Mouse (Mus musculus): ENCODE measurements at regions not wholly inside any gene's neighbourhood (a gene's known extent, or its start where the extent isn't known, plus 50 kb on each side); places are given as distances from the start of the nearest gene placed in this dataset.

GRCm38 (mm10) chr1:186229856-186230255 is 112.7 kb upstream of the Lyplal1 start:
- H3K36me3 ChIP-seq (replicated peaks) = no peaks in the 10 kb centered on the region
- H3K4me3 ChIP-seq = no peak overlapping the region
- no peak overlapping the region for H3K27ac ChIP-seq (replicated peaks)
- WGBS = 76% methylated on average over 6 of the region's 6 CpGs
- H3K27me3 ChIP-seq (replicated peaks; ENCODE audit: low read depth, poor library complexity, severe bottlenecking) = no peaks in the 10 kb centered on the region
- DNase-seq (ENCODE audit: low spot score) = no peak
- H3K4me1 ChIP-seq = peaks cover 3% of the 10 kb centered on the region; the same call in 1 of the 2 replicates
- peaks cover 2% of the 10 kb centered on the region; the same call in 1 of the 2 replicates for H3K9me3 ChIP-seq

- no peak overlapping the region for H3K4me3 ChIP-seq
- H3K9me3 ChIP-seq = peaks cover 2% of the 10 kb centered on the region; the same call in 1 of the 2 replicates
- DNase-seq (ENCODE audit: low spot score) = no peak
- no peak overlapping the region for H3K27ac ChIP-seq (replicated peaks)
- peaks cover 12% of the 10 kb centered on the region for H3K4me1 ChIP-seq
- no peaks in the 10 kb centered on the region for H3K27me3 ChIP-seq (replicated peaks; ENCODE audit: low read depth, poor library complexity, severe bottlenecking)
- 87% methylated on average over 4 of the region's 4 CpGs for WGBS
- no peaks in the 10 kb centered on the region for H3K36me3 ChIP-seq (replicated peaks)
These were observed 111.3 kb upstream of the Lyplal1 start for GRCm38 (mm10) chr1:186228396-186228795.

GRCm38 (mm10) chr1:186224231-186224630 is 107.1 kb upstream of the Lyplal1 start:
- Histone ChIP-seq H3K27ac (replicated peaks) (peak overlapping the region; percentile 77), H3K27me3 (replicated peaks; ENCODE audit: low read depth, poor library complexity, severe bottlenecking) (no peaks in the 10 kb centered on the region), H3K4me3 (no peak overlapping the region), H3K36me3 (replicated peaks) (no peaks in the 10 kb centered on the region), H3K4me1 (peaks cover 27% of the 10 kb centered on the region), H3K9me3 (peaks cover 2% of the 10 kb centered on the region; the same call in 1 of the 2 replicates)
- peak; percentile 53 for DNase-seq (ENCODE audit: low spot score)
- 35% methylated on average over 5 of the region's 5 CpGs for WGBS

GRCm38 (mm10) chr1:186223417-186223816 is 106.3 kb upstream of the Lyplal1 start:
- peak; percentile 66 for DNase-seq (ENCODE audit: low spot score)

GRCm38 (mm10) chr1:186218995-186219394 is 101.9 kb upstream of the Lyplal1 start:
- no peak overlapping the region for H3K4me3 ChIP-seq
- H3K27me3 ChIP-seq (replicated peaks; ENCODE audit: low read depth, poor library complexity, severe bottlenecking) = no peaks in the 10 kb centered on the region
- no peak for DNase-seq (ENCODE audit: low spot score)
- H3K36me3 ChIP-seq (replicated peaks) = no peaks in the 10 kb centered on the region
- 93% methylated on average over 4 of the region's 4 CpGs for WGBS
- peaks cover 27% of the 10 kb centered on the region for H3K4me1 ChIP-seq
- peaks cover 4% of the 10 kb centered on the region; the same call in 1 of the 2 replicates for H3K9me3 ChIP-seq
- no peak overlapping the region for H3K27ac ChIP-seq (replicated peaks)

More at GRCm38 (mm10) chr1:186223417-186223816, 106.3 kb upstream of the Lyplal1 start:
- Histone ChIP-seq H3K9me3 (peaks cover 2% of the 10 kb centered on the region; the same call in 1 of the 2 replicates), H3K27me3 (replicated peaks; ENCODE audit: low read depth, poor library complexity, severe bottlenecking) (no peaks in the 10 kb centered on the region), H3K4me1 (peaks cover 27% of the 10 kb centered on the region), H3K27ac (replicated peaks) (peak overlapping the region; percentile 77), H3K36me3 (replicated peaks) (no peaks in the 10 kb centered on the region), H3K4me3 (no peak overlapping the region)
- WGBS = 20% methylated on average over 7 of the region's 7 CpGs

GRCm38 (mm10) chr1:186217198-186217597 is 100.1 kb upstream of the Lyplal1 start:
- WGBS = 16% methylated on average over 3 of the region's 3 CpGs
- H3K27ac ChIP-seq (replicated peaks) = no peak overlapping the region

GRCm38 (mm10) chr1:186204151-186204550 is 87.0 kb upstream of the Lyplal1 start:
- H3K4me1 ChIP-seq = no peaks in the 10 kb centered on the region
- DNase-seq (ENCODE audit: low spot score) = no peak
- no peaks in the 10 kb centered on the region for H3K27me3 ChIP-seq (replicated peaks; ENCODE audit: low read depth, poor library complexity, severe bottlenecking)
- H3K27ac ChIP-seq (replicated peaks) = no peak overlapping the region
- no peaks in the 10 kb centered on the region for H3K36me3 ChIP-seq (replicated peaks)
- no peaks in the 10 kb centered on the region for H3K9me3 ChIP-seq
- WGBS = 88% methylated on average over 1 of the region's 1 CpGs
- no peak overlapping the region for H3K4me3 ChIP-seq

More at GRCm38 (mm10) chr1:186217198-186217597, 100.1 kb upstream of the Lyplal1 start:
- peaks cover 10% of the 10 kb centered on the region for H3K9me3 ChIP-seq
- H3K27me3 ChIP-seq (replicated peaks; ENCODE audit: low read depth, poor library complexity, severe bottlenecking) = no peaks in the 10 kb centered on the region
- no peak for DNase-seq (ENCODE audit: low spot score)
- peaks cover 11% of the 10 kb centered on the region for H3K4me1 ChIP-seq
- no peak overlapping the region for H3K4me3 ChIP-seq
- no peaks in the 10 kb centered on the region for H3K36me3 ChIP-seq (replicated peaks)

GRCm38 (mm10) chr1:186202536-186202935 is 85.4 kb upstream of the Lyplal1 start:
- H3K27me3 ChIP-seq (replicated peaks; ENCODE audit: low read depth, poor library complexity, severe bottlenecking) = no peaks in the 10 kb centered on the region
- no peak overlapping the region for H3K4me3 ChIP-seq
- no peak for DNase-seq (ENCODE audit: low spot score)
- no peaks in the 10 kb centered on the region for H3K9me3 ChIP-seq
- H3K4me1 ChIP-seq = no peaks in the 10 kb centered on the region
- no peaks in the 10 kb centered on the region for H3K36me3 ChIP-seq (replicated peaks)
- no peak overlapping the region for H3K27ac ChIP-seq (replicated peaks)

- Histone ChIP-seq H3K36me3 (replicated peaks) (no peaks in the 10 kb centered on the region), H3K9me3 (no peaks in the 10 kb centered on the region), H3K4me3 (no peak overlapping the region), H3K27ac (replicated peaks) (no peak overlapping the region), H3K27me3 (replicated peaks; ENCODE audit: low read depth, poor library complexity, severe bottlenecking) (no peaks in the 10 kb centered on the region), H3K4me1 (0 out of 2 replicates have a peak, but pooled peaks cover 2% of the 10 kb centered on the region)
- 82% methylated on average over 1 of the region's 1 CpGs for WGBS
- DNase-seq (ENCODE audit: low spot score) = no peak
These were observed 81.3 kb upstream of the Lyplal1 start for GRCm38 (mm10) chr1:186198391-186198790.

- Histone ChIP-seq H3K36me3 (replicated peaks) (no peaks in the 10 kb centered on the region), H3K4me1 (0 out of 2 replicates have a peak, but pooled peaks cover 4% of the 10 kb centered on the region), H3K4me3 (no peak overlapping the region), H3K27me3 (replicated peaks; ENCODE audit: low read depth, poor library complexity, severe bottlenecking) (no peaks in the 10 kb centered on the region), H3K9me3 (no peaks in the 10 kb centered on the region), H3K27ac (replicated peaks) (no peak overlapping the region)
- no peak for DNase-seq (ENCODE audit: low spot score)
- WGBS = 86% methylated on average over 2 of the region's 2 CpGs
These were observed 79.9 kb upstream of the Lyplal1 start for GRCm38 (mm10) chr1:186197057-186197456.

GRCm38 (mm10) chr1:186189390-186189789 is 72.3 kb upstream of the Lyplal1 start:
- H3K27me3 ChIP-seq (replicated peaks; ENCODE audit: low read depth, poor library complexity, severe bottlenecking) = no peaks in the 10 kb centered on the region
- no peaks in the 10 kb centered on the region for H3K36me3 ChIP-seq (replicated peaks)
- peak; percentile 31 for DNase-seq (ENCODE audit: low spot score)
- WGBS = 74% methylated on average over 11 of the region's 11 CpGs
- H3K4me3 ChIP-seq = no peak overlapping the region
- H3K9me3 ChIP-seq = no peaks in the 10 kb centered on the region
- H3K4me1 ChIP-seq = peaks cover 23% of the 10 kb centered on the region
- H3K27ac ChIP-seq (replicated peaks) = no peak overlapping the region

- no peaks in the 10 kb centered on the region for H3K9me3 ChIP-seq
- 79% methylated on average over 5 of the region's 5 CpGs for WGBS
- H3K27ac ChIP-seq (replicated peaks) = no peak overlapping the region
- no peak for DNase-seq (ENCODE audit: low spot score)
- H3K36me3 ChIP-seq (replicated peaks) = no peaks in the 10 kb centered on the region
- no peak overlapping the region for H3K4me3 ChIP-seq
- H3K27me3 ChIP-seq (replicated peaks; ENCODE audit: low read depth, poor library complexity, severe bottlenecking) = no peaks in the 10 kb centered on the region
- peaks cover 38% of the 10 kb centered on the region for H3K4me1 ChIP-seq
These were observed 70.3 kb upstream of the Lyplal1 start for GRCm38 (mm10) chr1:186187372-186187771.

- Histone ChIP-seq H3K27ac (replicated peaks) (peak overlapping the region; percentile 66), H3K36me3 (replicated peaks) (no peaks in the 10 kb centered on the region), H3K27me3 (replicated peaks; ENCODE audit: low read depth, poor library complexity, severe bottlenecking) (no peaks in the 10 kb centered on the region), H3K4me3 (no peak overlapping the region), H3K9me3 (no peaks in the 10 kb centered on the region), H3K4me1 (peaks cover 31% of the 10 kb centered on the region)
- WGBS = 77% methylated on average over 8 of the region's 8 CpGs
- DNase-seq (ENCODE audit: low spot score) = no peak
These were observed 66.1 kb upstream of the Lyplal1 start for GRCm38 (mm10) chr1:186183204-186183651.

Data from embryonic facial prominence, embryonic 10.5 days (tissue).